Mouse (Mus musculus): Measurements from ENCODE around the gene Olfr561.

The Olfr561 gene

GRCm38 (mm10) chr7:102770921-102771320 is at the start of gene Olfr561:
Olfr561 (plus strand) TSS chr7:102771221.
- DNase-seq = no peak

GRCm38 (mm10) chr7:102727391-102727790 is 43.6 kb upstream of the Olfr561 start, which contains the start of gene Olfr559:
Olfr559 (minus strand) TSS chr7:102727491.
- no peak for DNase-seq

- no peak for DNase-seq
These were observed 37.2 kb upstream of the Olfr561 start for GRCm38 (mm10) chr7:102733793-102734192.

- no peak for DNase-seq
These were observed 33.3 kb upstream of the Olfr561 start for GRCm38 (mm10) chr7:102737705-102738104.

- DNase-seq = no peak
These were observed 18.9 kb upstream of the Olfr561 start for GRCm38 (mm10) chr7:102752086-102752485.

GRCm38 (mm10) chr7:102759266-102759665 is 11.8 kb upstream of the Olfr561 start, which contains the start of the genes Olfr560 and Olfr78:
Olfr560 (minus strand) TSS chr7:102759366.
Olfr78 (minus strand) TSS chr7:102759471.
- DNase-seq = no peak

GRCm38 (mm10) chr7:102803180-102803579 is 32.2 kb downstream of the Olfr561 start, which contains the start of gene Olfr564:
Olfr564 (plus strand) TSS chr7:102803480.
- no peak for DNase-seq
